Mouse (Mus musculus) embryonic facial prominence, embryonic 15.5 days (tissue): Measurements from ENCODE around the gene Zic4. TPM values are rescaled to one million over a fixed set of nuclear protein-coding genes. Genes with fewer than 3 reads are reported as not detected.

Experiments
- ATAC-seq: fragments of 200-750 bp; cut with Nextera tagmentation; 2 replicates; pipeline ENCODE4 v1.8.0; 2017; ENCODE audit warnings: low read depth, moderate TSS enrichment; ENCODE audit not compliant: insufficient number of reproducible peaks, low FRiP score, low TSS enrichment
- H3K27ac ChIP-seq: fragments of 300-500 bp; sonication (generic); replicated peaks from 2 replicates; pipeline ENCODE4 v1.5.1; 2015; ENCODE audit warnings: mild to moderate bottlenecking, inconsistent platforms
- H3K27me3 ChIP-seq: fragments of 300-500 bp; sonication (generic); 2 replicates; pipeline ENCODE4 v1.6.1; 2015; ENCODE audit warnings: inconsistent platforms
- H3K36me3 ChIP-seq: fragments of 300-500 bp; sonication (generic); 2 replicates; pipeline ENCODE4 v1.6.1; 2015; ENCODE audit warnings: mild to moderate bottlenecking, inconsistent platforms
- H3K4me1 ChIP-seq: fragments of 300-500 bp; sonication (generic); 2 replicates; pipeline ENCODE4 v1.6.1; 2015; ENCODE audit warnings: inconsistent platforms
- H3K4me2 ChIP-seq: fragments of 300-500 bp; sonication (generic); replicated peaks from 2 replicates; pipeline ENCODE4 v1.6.1; 2015; ENCODE audit warnings: mild to moderate bottlenecking, inconsistent platforms
- H3K4me3 ChIP-seq: fragments of 300-500 bp; sonication (generic); replicated peaks from 2 replicates; pipeline ENCODE4 v1.5.1; 2015; ENCODE audit warnings: mild to moderate bottlenecking, inconsistent platforms
- H3K9ac ChIP-seq: fragments of 300-500 bp; sonication (generic); 2 replicates; pipeline ENCODE4 v1.6.1; 2015; ENCODE audit warnings: inconsistent platforms
- H3K9me3 ChIP-seq: fragments of 300-500 bp; sonication (generic); replicated peaks from 2 replicates; pipeline ENCODE4 v1.6.1; 2016; ENCODE audit warnings: inconsistent platforms
- WGBS: fragments of 180-500 bp; shearing (Covaris S2); methylation state at CpG from one replicate; pipeline ENCODE4 v1.1.7; 2015; 5-methylcytosine and 5-hydroxymethylcytosine counted together
- polyA plus RNA-seq: library from polyadenylated mRNA; unstranded; fragments of >200 nt; fragmentation: Nextera tagmentation; extraction: Ambion mirVana; gene quantifications from 2 replicates; pipeline ENCODE4 v1.2.1, GENCODE M21; 2015

The Zic4 gene
- polyA plus RNA-seq, 1 experiment from 2014 or later: 1.5 TPM

- Histone ChIP-seq H3K27ac (no peak overlapping the region), H3K36me3 (no peaks in the 10 kb centered on the region), H3K4me2 (no peak overlapping the region), H3K9ac (no peak overlapping the region), H3K9me3 (no peaks in the 10 kb centered on the region), H3K4me3 (no peak overlapping the region), H3K27me3 (peaks cover 94% of the 10 kb centered on the region), H3K4me1 (no peaks in the 10 kb centered on the region)
- 4% methylated on average over 8 of the region's 8 CpGs for WGBS
- ATAC-seq: no peak
Observed at GRCm38 (mm10) chr9:91393376-91394068, 31.3 kb downstream of the Zic4 start.

GRCm38 (mm10) chr9:91394211-91394646 lies 32.0 kb downstream of the Zic4 start:
- Histone ChIP-seq H3K4me1 (no peaks in the 10 kb centered on the region), H3K27me3 (peaks cover 93% of the 10 kb centered on the region), H3K27ac (no peak overlapping the region), H3K4me3 (no peak overlapping the region), H3K36me3 (no peaks in the 10 kb centered on the region), H3K9ac (no peak overlapping the region), H3K4me2 (no peak overlapping the region), H3K9me3 (no peaks in the 10 kb centered on the region)
- WGBS: 2% methylated on average over 14 of the region's 14 CpGs
- ATAC-seq: no peak

- H3K9me3 ChIP-seq: no peaks in the 10 kb centered on the region
- no peak overlapping the region for H3K4me3 ChIP-seq
- no peak for ATAC-seq
- H3K27ac ChIP-seq: no peak overlapping the region
- no peak overlapping the region for H3K4me2 ChIP-seq
- no peaks in the 10 kb centered on the region for H3K4me1 ChIP-seq
- peaks cover 93% of the 10 kb centered on the region for H3K27me3 ChIP-seq
- WGBS: 5% methylated on average over 14 of the region's 14 CpGs
- no peaks in the 10 kb centered on the region for H3K36me3 ChIP-seq
- H3K9ac ChIP-seq: no peak overlapping the region
Observed at GRCm38 (mm10) chr9:91395066-91395772, 33.0 kb downstream of the Zic4 start.

- Histone ChIP-seq H3K4me2 (no peak overlapping the region), H3K9ac (no peak overlapping the region), H3K4me1 (no peaks in the 10 kb centered on the region), H3K36me3 (no peaks in the 10 kb centered on the region), H3K9me3 (no peaks in the 10 kb centered on the region), H3K27me3 (peaks cover 95% of the 10 kb centered on the region), H3K27ac (no peak overlapping the region), H3K4me3 (no peak overlapping the region)
- no peak for ATAC-seq
- WGBS: 13% methylated on average over 7 of the region's 7 CpGs
Observed at GRCm38 (mm10) chr9:91399976-91400375, 37.8 kb downstream of the Zic4 start.

- Histone ChIP-seq H3K4me1 (no peaks in the 10 kb centered on the region), H3K9me3 (no peaks in the 10 kb centered on the region), H3K27ac (no peak overlapping the region), H3K4me2 (no peak overlapping the region), H3K27me3 (peaks cover 95% of the 10 kb centered on the region), H3K9ac (no peak overlapping the region), H3K36me3 (no peaks in the 10 kb centered on the region), H3K4me3 (no peak overlapping the region)
- no peak for ATAC-seq
- 5% methylated on average over 8 of the region's 8 CpGs for WGBS
Observed at GRCm38 (mm10) chr9:91400482-91401093, 38.4 kb downstream of the Zic4 start.

GRCm38 (mm10) chr9:91401471-91401870 lies 39.3 kb downstream of the Zic4 start:
- Histone ChIP-seq H3K27ac (no peak overlapping the region), H3K4me3 (no peak overlapping the region), H3K4me1 (no peaks in the 10 kb centered on the region), H3K4me2 (no peak overlapping the region), H3K9ac (no peak overlapping the region), H3K9me3 (no peaks in the 10 kb centered on the region), H3K36me3 (no peaks in the 10 kb centered on the region), H3K27me3 (peaks cover 95% of the 10 kb centered on the region)
- ATAC-seq: no peak
- WGBS: 1% methylated on average over 10 of the region's 10 CpGs

GRCm38 (mm10) chr9:91404229-91404628 lies 42.0 kb downstream of the Zic4 start:
- no peak overlapping the region for H3K27ac ChIP-seq
- no peaks in the 10 kb centered on the region for H3K36me3 ChIP-seq
- no peak overlapping the region for H3K4me3 ChIP-seq
- H3K4me2 ChIP-seq: no peak overlapping the region
- peaks cover 87% of the 10 kb centered on the region for H3K27me3 ChIP-seq
- no peak for ATAC-seq
- no peak overlapping the region for H3K9ac ChIP-seq
- H3K4me1 ChIP-seq: no peaks in the 10 kb centered on the region
- WGBS: 1% methylated on average over 13 of the region's 13 CpGs
- H3K9me3 ChIP-seq: no peaks in the 10 kb centered on the region

GRCm38 (mm10) chr9:91404905-91405752 lies 42.9 kb downstream of the Zic4 start:
- Histone ChIP-seq H3K36me3 (no peaks in the 10 kb centered on the region), H3K9me3 (no peaks in the 10 kb centered on the region), H3K4me3 (no peak overlapping the region), H3K4me1 (no peaks in the 10 kb centered on the region), H3K4me2 (no peak overlapping the region), H3K27me3 (peaks cover 87% of the 10 kb centered on the region), H3K27ac (no peak overlapping the region), H3K9ac (no peak overlapping the region)
- ATAC-seq: no peak
- under 1% methylated on average over 27 of the region's 27 CpGs for WGBS

GRCm38 (mm10) chr9:91405753-91406178 lies 43.6 kb downstream of the Zic4 start:
- H3K27ac ChIP-seq: no peak overlapping the region
- ATAC-seq: no peak
- H3K4me1 ChIP-seq: no peaks in the 10 kb centered on the region
- H3K9me3 ChIP-seq: no peaks in the 10 kb centered on the region
- H3K36me3 ChIP-seq: no peaks in the 10 kb centered on the region
- no peak overlapping the region for H3K4me3 ChIP-seq
- peaks cover 87% of the 10 kb centered on the region for H3K27me3 ChIP-seq
- under 1% methylated on average over 16 of the region's 16 CpGs for WGBS
- H3K4me2 ChIP-seq: no peak overlapping the region; the same call in 1 of the 2 replicates
- no peak overlapping the region for H3K9ac ChIP-seq

- Histone ChIP-seq H3K9ac (no peak overlapping the region), H3K9me3 (no peaks in the 10 kb centered on the region), H3K4me1 (no peaks in the 10 kb centered on the region), H3K4me3 (no peak overlapping the region), H3K27me3 (peaks cover 87% of the 10 kb centered on the region), H3K27ac (no peak overlapping the region), H3K4me2 (no peak overlapping the region; the same call in 1 of the 2 replicates), H3K36me3 (no peaks in the 10 kb centered on the region)
- ATAC-seq: no peak
- under 1% methylated on average over 6 of the region's 6 CpGs for WGBS
Observed at GRCm38 (mm10) chr9:91406258-91406763, 44.1 kb downstream of the Zic4 start.

- Histone ChIP-seq H3K9me3 (no peaks in the 10 kb centered on the region), H3K4me2 (no peak overlapping the region), H3K9ac (no peak overlapping the region), H3K36me3 (no peaks in the 10 kb centered on the region), H3K4me1 (no peaks in the 10 kb centered on the region), H3K27ac (no peak overlapping the region), H3K27me3 (peaks cover 78% of the 10 kb centered on the region), H3K4me3 (no peak overlapping the region)
- WGBS: 4% methylated on average over 3 of the region's 3 CpGs
- no peak for ATAC-seq
Observed at GRCm38 (mm10) chr9:91409771-91410170, 47.6 kb downstream of the Zic4 start.
